In genomic region chr11:75937370-75937871, GRCm38 (mm10) we compare ENCODE assay signal across 8 mouse cellular contexts. TPM values are rescaled to one million over a fixed set of nuclear protein-coding genes. Genes with fewer than 3 reads are reported as not detected.
DNase-seq lines count a peak whose midpoint lies in the region; ATAC-seq and TF ChIP-seq lines count a peak whose summit lies in the region.

No protein-coding gene starts in this region.

- peak overlapping the region; percentile 24 for H3K4me3 ChIP-seq in intestine, postnatal 0 days (ENCODE audit: low read depth, low read length)
- H3K4me3 ChIP-seq in lung, postnatal 0 days (ENCODE audit: low read depth, low read length) = no peak overlapping the region
- peak overlapping the region; percentile 39 for H3K4me3 ChIP-seq in stomach, embryonic 16.5 days (replicated peaks; ENCODE audit: low read length)

- 10% methylated on average over 6 of the region's 6 CpGs for WGBS in intestine, postnatal 0 days
- WGBS in lung, postnatal 0 days = 12% methylated on average over 6 of the region's 6 CpGs
- 5% methylated on average over 6 of the region's 6 CpGs for WGBS in stomach, embryonic 16.5 days

- H3K9ac ChIP-seq in intestine, postnatal 0 days (ENCODE audit: low read depth, low read length) = peak overlapping the region; percentile 26; the same call in 1 of the 2 replicates
- no peak overlapping the region for H3K9ac ChIP-seq in lung, postnatal 0 days (replicated peaks; ENCODE audit: low read depth)
- H3K9ac ChIP-seq in stomach, embryonic 16.5 days (ENCODE audit: low read length) = peak overlapping the region; percentile 73

- H3K9me3 ChIP-seq in intestine, postnatal 0 days (ENCODE audit: control insufficient read depth) = no peaks in the 10 kb centered on the region
- no peaks in the 10 kb centered on the region for H3K9me3 ChIP-seq in lung, postnatal 0 days (ENCODE audit: low read length)
- no peaks in the 10 kb centered on the region for H3K9me3 ChIP-seq in stomach, embryonic 16.5 days (replicated peaks; ENCODE audit: control insufficient read depth, low read length)

- peak overlapping the region; percentile 84 for H3K27ac ChIP-seq in intestine, postnatal 0 days (ENCODE audit: low read depth, low read length)
- peak overlapping the region; percentile 74 for H3K27ac ChIP-seq in lung, postnatal 0 days (ENCODE audit: low read length)
- peak overlapping the region; percentile 94 for H3K27ac ChIP-seq in stomach, embryonic 16.5 days (ENCODE audit: low read length)

- intact Hi-C loops in left cerebral cortex, postnatal 10 days (cut with DNase I) = no loop called here
- intact Hi-C loops in left cerebral cortex, postnatal 14 days (cut with DNase I) = no loop called here

- H3K36me3 ChIP-seq in intestine, postnatal 0 days (ENCODE audit: control insufficient read depth, insufficient read depth) = no peaks in the 10 kb centered on the region
- H3K36me3 ChIP-seq in lung, postnatal 0 days (ENCODE audit: insufficient read depth, low read length) = no peaks in the 10 kb centered on the region
- no peaks in the 10 kb centered on the region for H3K36me3 ChIP-seq in stomach, embryonic 16.5 days (ENCODE audit: control insufficient read depth, insufficient read depth, low read length)

- H3K4me2 ChIP-seq in intestine, postnatal 0 days (replicated peaks; ENCODE audit: low read depth) = peak overlapping the region; percentile 59
- peak overlapping the region; percentile 14 for H3K4me2 ChIP-seq in lung, postnatal 0 days (replicated peaks; ENCODE audit: low read depth, low read length)
- peak overlapping the region; percentile 54 for H3K4me2 ChIP-seq in stomach, embryonic 16.5 days (ENCODE audit: low read depth, low read length)

- H3K4me1 ChIP-seq in intestine, postnatal 0 days (replicated peaks; ENCODE audit: control insufficient read depth, insufficient read depth, low read length) = peaks cover 29% of the 10 kb centered on the region
- H3K4me1 ChIP-seq in lung, postnatal 0 days (ENCODE audit: insufficient read depth, low read depth, low read length) = peaks cover 21% of the 10 kb centered on the region; the same call in 1 of the 2 replicates
- H3K4me1 ChIP-seq in stomach, embryonic 16.5 days (ENCODE audit: control insufficient read depth, insufficient read depth, low read length) = peaks cover 42% of the 10 kb centered on the region

- no peaks in the 10 kb centered on the region for H3K27me3 ChIP-seq in intestine, postnatal 0 days (replicated peaks; ENCODE audit: control insufficient read depth, insufficient read depth, low read length)
- no peaks in the 10 kb centered on the region for H3K27me3 ChIP-seq in lung, postnatal 0 days (replicated peaks; ENCODE audit: insufficient read depth, low read length)
- H3K27me3 ChIP-seq in stomach, embryonic 16.5 days (ENCODE audit: control insufficient read depth, insufficient read depth, low read length) = no peaks in the 10 kb centered on the region

- TF ChIP-seq EP300 in lung, postnatal 0 days (IDR thresholded peaks at IDR 0.05) = no peak

- peak; percentile 38 for DNase-seq in R1 (ENCODE audit: low read depth, low spot score)
- peak; percentile 54 to 57 for DNase-seq in adrenal gland, postnatal 36 days
- DNase-seq in heart, adult 8-10 months (ENCODE audit: low spot score) = peak; percentile 61
- peak; percentile 87 for DNase-seq in lung, postnatal 0 days (ENCODE audit: low spot score)
- no peak for DNase-seq in left cerebral cortex, postnatal 10 days (ENCODE audit: extremely low spot score in 1 of 2, low spot score in 2 of 2)
- DNase-seq in left cerebral cortex, postnatal 14 days (ENCODE audit: low spot score in 2 of 2) = no peak

- peak; percentile 42 for TF ChIP-seq CTCF in intestine, postnatal 0 days (IDR thresholded peaks at IDR 0.05; ENCODE audit: low read depth)
- peak; percentile 45 for TF ChIP-seq CTCF in lung, postnatal 0 days (IDR thresholded peaks at IDR 0.05)

- ATAC-seq in intestine, postnatal 0 days = peak; percentile 95
- ATAC-seq in lung, postnatal 0 days = peak; percentile 80
- ATAC-seq in stomach, embryonic 16.5 days (ENCODE audit: insufficient read depth, low FRiP score) = peak; percentile 94

RNA-seq across cellular contexts. Expression of gene Rph3al, which starts 0.8 kb away (rescaled TPM):
- total RNA-seq in adrenal gland, postnatal 36 days (2021) = 10 to 100 TPM; 14.5 to 14.8 TPM
- total RNA-seq in heart, adult 8-10 months (2022) = 10 to 100 TPM in 1 of 4 experiments, 1 to 10 TPM in 3; 6.8 to 13.9 (median 7.5) TPM
- polyA plus RNA-seq in intestine, postnatal 0 days (2015; fragmentation: Nextera tagmentation; extraction: Ambion mirVana) = 10.5 and 12.9 TPM in 2 replicates
- 10.7 and 11.0 TPM in 2 replicates for polyA plus RNA-seq in lung, postnatal 0 days (2015; fragmentation: Nextera tagmentation; extraction: Ambion mirVana)
- polyA plus RNA-seq in stomach, embryonic 16.5 days (2015; fragmentation: Nextera tagmentation; extraction: Ambion mirVana) = 10.5 and 10.9 TPM in 2 replicates
- 1 to 10 TPM; 3.1 to 3.8 TPM for total RNA-seq in left cerebral cortex, postnatal 10 days (2021)
- total RNA-seq in left cerebral cortex, postnatal 14 days (2021) = 1 to 10 TPM; 2.9 to 3.4 TPM

Comparison
In these comparisons a context has a peak if more than half of its experiments do, and no peak if none do; other contexts are left out.
1. DNase-seq: peak in R1 (single experiment), adrenal gland, postnatal 36 days (2 of 2), heart, adult 8-10 months (single experiment) and lung, postnatal 0 days (single experiment); none in left cerebral cortex, postnatal 10 days (0 of 2) and left cerebral cortex, postnatal 14 days (0 of 2).
2. Peak in every context shown above with its lines, with median percentiles within 50 percentile points of each other: ATAC-seq, H3K27ac ChIP-seq and H3K4me2 ChIP-seq.